Mouse (Mus musculus): ENCODE measurements around the gene Uvrag.

DNA sequence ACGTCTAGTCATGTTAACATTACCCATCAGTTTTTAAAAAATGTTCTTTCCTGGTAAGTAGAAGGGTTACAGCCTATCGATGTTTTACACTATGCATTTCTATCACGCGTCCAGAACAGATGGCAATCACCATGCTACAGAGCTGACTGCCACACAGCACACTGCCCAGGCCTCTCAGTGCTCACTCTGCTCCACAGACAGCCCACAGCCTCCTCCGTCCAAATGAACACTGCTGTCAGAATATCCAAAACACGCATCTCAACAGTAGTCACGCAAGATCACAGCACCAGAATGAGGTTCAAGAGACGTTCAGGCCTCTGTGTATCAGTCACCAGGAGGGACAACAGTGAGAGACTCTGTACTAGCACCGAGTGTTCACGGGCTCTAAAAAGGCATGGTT, 115.0 kb downstream of the Uvrag start:
- no peak for TF ChIP-seq GATA1 (IDR thresholded peaks at IDR 0.05; ENCODE audit: borderline replicate concordance, low read length)
- no peak for TF ChIP-seq FLI1 (IDR thresholded peaks at IDR 0.05; ENCODE audit: low read length)
